Mouse (Mus musculus): ENCODE data around the gene Fgfr3.

DNA sequence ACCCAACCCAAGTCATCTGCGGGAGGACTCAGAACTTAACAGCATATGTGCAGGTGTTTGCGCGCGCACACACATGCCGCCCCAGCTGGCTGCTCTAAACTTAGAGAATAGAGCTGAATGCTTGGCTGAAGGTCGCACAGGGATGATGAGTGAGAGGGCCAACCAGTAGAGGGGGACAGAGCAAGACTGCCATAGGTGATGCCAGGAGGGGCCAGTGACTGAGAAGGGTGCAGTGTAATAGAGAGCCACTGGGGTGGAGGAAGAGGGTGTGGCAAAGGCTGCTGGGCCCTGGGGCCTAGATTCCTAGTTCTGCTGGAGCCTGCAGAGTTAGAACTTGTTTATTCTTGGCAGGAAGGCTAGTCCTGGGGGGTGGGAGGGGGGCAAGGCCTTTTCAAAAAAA, 5.0 kb upstream of the Fgfr3 start:
- no peak for TF ChIP-seq CTCF (IDR thresholded peaks at IDR 0.05; ENCODE audit: control insufficient read depth, insufficient read depth, low read length)
- TF ChIP-seq POLR2A (IDR thresholded peaks at IDR 0.05; ENCODE audit: borderline replicate concordance, control insufficient read depth, low read depth, low read length) = no peak

Measured in bone marrow, adult 2 months (tissue).